Mouse (Mus musculus): ENCODE results near the gene Arxes2. TPM values are rescaled to one million over a fixed set of nuclear protein-coding genes. Genes with fewer than 3 reads are reported as not detected.
"Not testable (repeated sequence)": the region's sequence is repeated elsewhere in the genome, so short reads cannot be mapped to it uniquely, and the experiment has no call there.

Gene Arxes2
- polyA plus RNA-seq, 1 experiment = 1.00 TPM

DNA sequence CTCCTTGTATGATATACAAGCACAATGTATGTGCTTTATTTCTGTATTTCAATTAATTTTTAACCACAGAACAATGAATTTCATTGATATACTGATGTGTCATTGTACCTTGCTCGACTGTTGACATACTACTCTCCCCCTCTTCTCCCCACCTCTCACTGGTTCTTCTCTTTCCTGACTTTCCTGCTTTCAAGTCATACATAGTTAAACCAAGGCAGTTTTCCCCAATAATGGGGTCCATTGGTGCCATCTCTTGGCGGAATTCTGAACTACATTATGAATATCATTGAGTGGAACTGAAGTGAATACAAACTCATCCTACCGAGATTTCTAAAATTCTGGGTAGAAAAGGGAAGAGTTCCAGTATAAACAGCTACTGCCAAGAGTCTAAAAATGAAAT, 30.0 kb upstream of the Arxes2 start:
- Histone ChIP-seq H3K4me3 (replicated peaks; ENCODE audit: control insufficient read depth, low read depth, low read length) (no peak overlapping the region), H3K27ac (ENCODE audit: control insufficient read depth, insufficient read depth, low read depth, low read length, poor library complexity) (no peak overlapping the region), H3K4me1 (ENCODE audit: control insufficient read depth, insufficient read depth, low read length) (no peaks in the 10 kb centered on the region)
- WGBS = 18% methylated on average over 3 of the region's 3 CpGs
- TF ChIP-seq CTCF (IDR thresholded peaks at IDR 0.05; ENCODE audit: control insufficient read depth, insufficient read depth, low read length) (no peak), POLR2A (IDR thresholded peaks at IDR 0.05; ENCODE audit: borderline replicate concordance, control insufficient read depth, low read depth, low read length) (no peak)

DNA sequence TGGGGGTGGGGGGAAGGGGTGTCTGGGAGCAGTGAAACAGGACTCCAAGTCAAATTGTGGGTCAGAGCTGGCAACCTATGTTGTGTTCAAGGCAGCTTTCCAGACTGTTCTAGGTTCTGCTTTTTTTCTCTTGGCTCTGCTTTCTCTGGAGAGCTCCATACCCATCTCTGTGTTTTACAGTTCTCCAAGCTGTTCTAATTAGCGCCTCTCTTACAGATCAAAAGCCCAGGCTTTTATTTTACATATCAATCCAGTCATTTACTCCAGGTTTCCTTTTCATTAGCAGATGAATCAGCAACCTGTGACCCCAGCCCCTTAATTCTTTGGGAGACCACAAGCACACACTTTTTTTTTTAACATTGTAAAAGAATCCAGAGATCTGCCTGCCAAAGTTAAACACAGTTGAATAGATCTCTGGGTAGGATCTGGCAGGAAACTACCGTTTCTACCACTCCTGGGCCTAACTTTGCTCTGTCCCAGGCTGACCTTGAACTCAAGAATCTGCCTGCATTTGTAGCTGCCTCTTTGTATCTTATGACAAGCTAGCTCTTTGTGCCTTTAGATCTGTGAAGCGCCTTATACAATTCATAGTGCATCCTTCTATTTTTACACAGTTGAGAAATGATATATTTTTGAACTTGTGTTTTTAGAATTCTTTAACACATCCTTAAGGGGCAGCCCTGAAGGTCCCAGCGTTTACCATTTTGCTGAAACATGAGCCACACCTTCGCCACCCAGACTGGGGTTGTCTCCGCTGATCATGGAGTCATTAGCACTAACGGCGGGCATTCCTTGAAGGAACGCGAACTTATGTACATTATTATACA, 19.8 kb upstream of the Arxes2 start:
- no peak for TF ChIP-seq CTCF (IDR thresholded peaks at IDR 0.05; ENCODE audit: control insufficient read depth, insufficient read depth, low read length)
- no peak for TF ChIP-seq POLR2A (IDR thresholded peaks at IDR 0.05; ENCODE audit: borderline replicate concordance, control insufficient read depth, low read depth, low read length)
- 82% methylated on average over 10 of the region's 10 CpGs for WGBS
- Histone ChIP-seq H3K4me3 (replicated peaks; ENCODE audit: control insufficient read depth, low read depth, low read length) (no peak overlapping the region), H3K27ac (ENCODE audit: control insufficient read depth, insufficient read depth, low read depth, low read length, poor library complexity) (no peak overlapping the region), H3K4me1 (ENCODE audit: control insufficient read depth, insufficient read depth, low read length) (no peaks in the 10 kb centered on the region)

DNA sequence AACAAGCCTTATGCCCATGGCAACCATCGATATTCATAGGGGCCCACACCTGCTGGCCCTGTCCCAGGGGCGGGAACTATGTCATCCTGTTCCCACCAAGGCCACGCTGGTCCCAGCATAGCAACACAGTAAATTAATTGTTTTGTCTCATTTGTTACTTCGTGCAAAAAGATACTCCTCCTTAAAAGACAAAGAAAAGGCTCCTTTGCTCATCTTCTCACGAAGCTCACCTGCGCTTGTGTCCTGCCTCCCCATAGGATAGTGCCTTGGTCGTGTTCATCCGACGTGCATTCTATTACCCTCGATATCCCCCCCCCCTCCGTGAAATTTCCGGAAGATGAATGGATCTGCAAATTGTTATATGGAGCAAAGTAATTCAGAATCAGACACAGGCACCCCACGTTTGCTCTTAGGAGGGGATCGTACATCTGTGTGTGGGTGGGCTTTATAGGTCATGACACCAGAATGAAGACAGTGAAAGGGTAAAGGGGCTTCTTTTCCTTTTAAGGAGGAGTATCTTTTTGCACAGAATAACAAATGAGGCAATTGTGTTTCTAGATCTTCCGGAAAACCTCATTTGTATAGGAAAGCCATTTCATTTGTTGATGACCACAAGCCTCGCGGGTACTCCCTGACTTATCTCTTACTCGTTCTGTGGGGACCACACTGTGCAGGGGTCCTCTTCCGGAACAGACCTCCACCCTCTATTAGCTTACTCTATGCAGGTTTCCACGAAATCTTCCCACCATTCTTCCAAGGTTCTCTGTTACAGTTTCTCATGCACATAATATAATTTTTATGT, 19.0 kb upstream of the Arxes2 start:
- Histone ChIP-seq H3K4me3 (replicated peaks; ENCODE audit: control insufficient read depth, low read depth, low read length) (no peak overlapping the region), H3K27ac (ENCODE audit: control insufficient read depth, insufficient read depth, low read depth, low read length, poor library complexity) (no peak overlapping the region), H3K4me1 (ENCODE audit: control insufficient read depth, insufficient read depth, low read length) (no peaks in the 10 kb centered on the region)
- 61% methylated on average over 20 of the region's 20 CpGs for WGBS
- TF ChIP-seq POLR2A (IDR thresholded peaks at IDR 0.05; ENCODE audit: borderline replicate concordance, control insufficient read depth, low read depth, low read length) (no peak), CTCF (IDR thresholded peaks at IDR 0.05; ENCODE audit: control insufficient read depth, insufficient read depth, low read length) (no peak)

DNA sequence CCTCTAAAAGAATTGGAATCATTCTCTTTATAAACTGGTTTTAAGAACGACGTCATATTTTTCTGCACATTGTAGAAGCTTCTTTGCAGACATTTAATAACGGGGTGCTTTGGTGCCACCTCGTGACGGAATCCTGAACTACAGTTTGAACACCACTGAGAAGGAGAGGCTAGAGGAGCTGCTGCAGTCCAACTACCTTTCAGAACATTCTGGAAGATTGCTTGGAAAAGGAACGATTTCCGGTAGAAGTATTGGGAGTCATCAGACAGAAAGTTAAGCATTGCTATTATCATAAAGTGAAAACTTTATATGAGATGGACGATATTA, 18.4 kb upstream of the Arxes2 start:
- WGBS = 23% methylated on average over 8 of the region's 8 CpGs
- Histone ChIP-seq H3K4me1 (ENCODE audit: control insufficient read depth, insufficient read depth, low read length) (no peaks in the 10 kb centered on the region), H3K4me3 (replicated peaks; ENCODE audit: control insufficient read depth, low read depth, low read length) (no peak overlapping the region), H3K27ac (ENCODE audit: control insufficient read depth, insufficient read depth, low read depth, low read length, poor library complexity) (no peak overlapping the region)
- TF ChIP-seq POLR2A (IDR thresholded peaks at IDR 0.05; ENCODE audit: borderline replicate concordance, control insufficient read depth, low read depth, low read length) (no peak), CTCF (IDR thresholded peaks at IDR 0.05; ENCODE audit: control insufficient read depth, insufficient read depth, low read length) (peak; percentile 8; the same call in 1 of the 2 replicates)

DNA sequence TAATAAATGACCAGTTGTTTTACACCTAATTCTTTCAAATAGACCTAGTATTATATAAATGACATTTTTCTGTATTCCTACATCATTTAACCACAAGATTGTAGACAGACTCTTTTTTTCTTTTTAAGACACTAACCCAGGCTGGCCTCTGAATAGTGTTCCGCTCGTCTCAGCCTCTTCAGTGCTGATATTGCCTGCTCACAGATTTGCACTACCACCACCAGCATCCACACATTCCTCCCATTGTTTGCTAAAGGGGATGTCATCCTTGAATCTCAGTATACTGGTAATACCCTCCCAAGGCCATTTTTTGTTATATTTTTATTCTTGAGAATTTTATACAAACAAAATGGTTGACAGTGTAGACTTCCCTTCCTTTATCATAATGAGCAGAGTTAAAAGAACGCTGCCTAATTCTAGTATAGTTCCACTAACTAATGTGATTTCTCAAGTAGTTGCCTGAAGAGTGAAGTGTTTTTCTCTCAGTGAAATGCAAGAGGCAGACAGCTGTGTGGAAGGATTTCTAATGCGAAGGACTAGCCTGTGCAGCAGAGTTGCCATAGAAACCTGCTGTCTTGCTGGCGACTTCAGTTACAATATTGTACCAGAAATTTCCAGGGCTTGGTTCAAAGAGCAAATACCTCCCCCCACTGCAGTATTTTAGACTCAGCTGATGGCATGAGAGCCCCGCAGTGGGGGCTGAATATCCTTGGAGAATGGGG, 8.9 kb upstream of the Arxes2 start:
- no peak for TF ChIP-seq CTCF (IDR thresholded peaks at IDR 0.05; ENCODE audit: control insufficient read depth, insufficient read depth, low read length)
- TF ChIP-seq POLR2A (IDR thresholded peaks at IDR 0.05; ENCODE audit: borderline replicate concordance, control insufficient read depth, low read depth, low read length) = no peak
- Histone ChIP-seq H3K4me1 (ENCODE audit: control insufficient read depth, insufficient read depth, low read length) (no peaks in the 10 kb centered on the region), H3K4me3 (replicated peaks; ENCODE audit: control insufficient read depth, low read depth, low read length) (no peak overlapping the region), H3K27ac (ENCODE audit: control insufficient read depth, insufficient read depth, low read depth, low read length, poor library complexity) (no peak overlapping the region)
- 86% methylated on average over 6 of the region's 6 CpGs for WGBS

DNA sequence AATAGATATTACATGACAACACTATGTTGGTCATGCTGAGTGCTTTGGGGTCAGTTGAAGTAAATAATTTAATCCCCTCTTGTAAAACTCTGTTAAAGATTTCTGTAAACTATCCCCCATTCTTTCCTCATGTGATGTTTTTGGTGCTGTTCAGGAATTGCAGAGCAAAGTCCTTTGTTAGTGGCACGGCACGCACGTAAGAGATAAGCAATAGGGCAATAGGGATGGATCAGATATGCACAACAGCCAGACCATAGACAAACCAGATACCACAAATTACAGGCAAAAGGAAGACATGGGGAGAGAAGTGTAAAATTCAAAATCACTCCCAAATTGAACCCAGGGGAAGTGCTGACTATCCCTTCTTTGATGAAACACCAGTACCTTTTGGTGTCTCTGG, 7.4 kb upstream of the Arxes2 start:
- 76% methylated on average over 3 of the region's 3 CpGs for WGBS
- Histone ChIP-seq H3K4me3 (replicated peaks; ENCODE audit: control insufficient read depth, low read depth, low read length) (no peak overlapping the region), H3K27ac (ENCODE audit: control insufficient read depth, insufficient read depth, low read depth, low read length, poor library complexity) (no peak overlapping the region), H3K4me1 (ENCODE audit: control insufficient read depth, insufficient read depth, low read length) (no peaks in the 10 kb centered on the region)
- TF ChIP-seq CTCF (IDR thresholded peaks at IDR 0.05; ENCODE audit: control insufficient read depth, insufficient read depth, low read length) (no peak), POLR2A (IDR thresholded peaks at IDR 0.05; ENCODE audit: borderline replicate concordance, control insufficient read depth, low read depth, low read length) (no peak)

DNA sequence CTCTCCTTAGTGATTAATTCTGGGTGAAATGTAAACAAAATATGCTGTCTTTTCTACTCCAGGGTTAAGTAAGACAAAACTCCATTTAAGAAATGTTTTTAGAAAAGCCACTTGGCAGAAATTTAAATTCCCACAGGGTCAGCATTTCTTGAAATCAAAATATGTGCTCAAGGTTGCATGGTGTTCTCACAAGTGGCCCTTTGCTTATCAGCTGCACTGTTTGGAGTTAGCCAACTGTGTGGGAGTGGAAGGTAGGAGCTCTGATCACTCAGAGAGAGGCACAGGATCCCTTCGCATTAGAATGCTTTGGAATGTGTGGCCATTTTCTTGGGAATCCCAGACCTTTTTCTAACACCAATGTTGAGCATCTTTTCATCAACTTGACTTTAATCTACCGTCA, 3.0 kb upstream of the Arxes2 start:
- H3K4me1 ChIP-seq (ENCODE audit: control insufficient read depth, insufficient read depth, low read length) = no peaks in the 10 kb centered on the region
- WGBS = 86% methylated on average over 2 of the region's 2 CpGs
- TF ChIP-seq POLR2A (IDR thresholded peaks at IDR 0.05; ENCODE audit: borderline replicate concordance, control insufficient read depth, low read depth, low read length) = no peak
- TF ChIP-seq CTCF (IDR thresholded peaks at IDR 0.05; ENCODE audit: control insufficient read depth, insufficient read depth, low read length) = no peak
- no peak overlapping the region for H3K4me3 ChIP-seq (replicated peaks; ENCODE audit: control insufficient read depth, low read depth, low read length)
- H3K27ac ChIP-seq (ENCODE audit: control insufficient read depth, insufficient read depth, low read depth, low read length, poor library complexity) = no peak overlapping the region

DNA sequence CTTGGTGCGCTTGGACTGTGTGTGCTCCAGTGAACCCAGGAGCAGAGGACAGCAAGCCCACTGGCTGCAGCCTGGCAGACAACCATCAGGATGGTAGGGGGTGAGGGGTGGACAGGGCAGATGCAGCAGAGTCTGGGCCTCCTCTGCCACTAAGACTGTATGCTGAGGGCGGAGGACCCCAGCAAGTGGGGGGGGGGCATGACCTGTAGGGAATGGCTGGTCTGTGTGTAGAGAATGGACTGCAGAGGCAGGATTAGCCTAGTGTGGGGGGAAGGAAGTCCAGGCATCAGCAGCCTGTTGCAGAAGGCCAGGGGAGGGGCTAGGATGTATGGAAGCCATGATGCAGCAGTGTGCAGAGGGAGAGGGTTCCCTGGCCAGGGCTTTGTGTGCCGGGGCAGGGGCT, 431 bp upstream of the Arxes2 start:
- not testable (repeated sequence) for H3K4me1 ChIP-seq (ENCODE audit: control insufficient read depth, insufficient read depth, low read length); H3K27ac ChIP-seq (ENCODE audit: control insufficient read depth, insufficient read depth, low read depth, low read length, poor library complexity); H3K4me3 ChIP-seq (replicated peaks; ENCODE audit: control insufficient read depth, low read depth, low read length)
- 93% methylated on average over 2 of the region's 3 CpGs for WGBS

Measured in bone marrow, adult 2 months (tissue).